Mouse (Mus musculus) lung, postnatal 0 days (tissue): Measurements from ENCODE around the gene Ccdc194. TPM values are rescaled to one million over a fixed set of nuclear protein-coding genes. Genes with fewer than 3 reads are reported as not detected.
A peak's percentile ranks its signal among the peaks of the same experiment; 100 is the strongest.

ENCODE experiments used
- ATAC-seq: fragments of 200-750 bp; cut with Nextera tagmentation; 2 replicates; pipeline ENCODE4 v1.8.0; 2017; ENCODE audit warnings: moderate library complexity
- DNase-seq: peaks from one replicate; pipeline ENCODE4 v3.0.0-alpha.2; 2016; ENCODE audit warnings: low spot score
- H3K27ac ChIP-seq: fragments of 300-500 bp; sonication (generic); 2 replicates; pipeline ENCODE4 v1.5.1; 2014; ENCODE audit warnings: antibody characterized with exemption, mild to moderate bottlenecking, low read length, mixed read lengths
- H3K27me3 ChIP-seq: fragments of 300-500 bp; sonication (generic); replicated peaks from 2 replicates; pipeline ENCODE4 v1.6.1; 2014; ENCODE audit warnings: low read length, mixed read lengths; ENCODE audit not compliant: insufficient read depth
- H3K36me3 ChIP-seq: fragments of 300-500 bp; sonication (generic); 2 replicates; pipeline ENCODE4 v1.6.1; 2014; ENCODE audit warnings: low read length, mixed read lengths; ENCODE audit not compliant: insufficient read depth
- H3K4me1 ChIP-seq: fragments of 300-500 bp; sonication (generic); 2 replicates; pipeline ENCODE4 v1.6.1; 2014; ENCODE audit warnings: antibody characterized with exemption, low read depth, low read length, mixed read lengths; ENCODE audit not compliant: insufficient read depth
- H3K4me2 ChIP-seq: fragments of 300-500 bp; sonication (generic); replicated peaks from 2 replicates; pipeline ENCODE4 v1.6.1; 2014; ENCODE audit warnings: low read depth, mild to moderate bottlenecking, low read length, moderate library complexity, mixed read lengths
- H3K4me3 ChIP-seq: fragments of 300-500 bp; sonication (generic); 2 replicates; pipeline ENCODE4 v1.5.1; 2014; ENCODE audit warnings: low read depth, low read length
- H3K9ac ChIP-seq: fragments of 300-500 bp; sonication (generic); replicated peaks from 2 replicates; pipeline ENCODE4 v1.6.1; 2014; ENCODE audit warnings: low read depth, mild to moderate bottlenecking
- H3K9me3 ChIP-seq: fragments of 300-500 bp; sonication (generic); 2 replicates; pipeline ENCODE4 v1.6.1; 2016; ENCODE audit warnings: low read length, mixed read lengths
- CTCF ChIP-seq: IDR thresholded peaks from 2 replicates; pipeline ENCODE4 v1.5.1; 2016; ENCODE audit warnings: antibody characterized with exemption, mild to moderate bottlenecking
- EP300 ChIP-seq: IDR thresholded peaks from 2 replicates; pipeline ENCODE4 v1.6.1; 2016; ENCODE audit warnings: antibody characterized with exemption, mild to moderate bottlenecking, control low read depth
- WGBS: fragments of 180-500 bp; shearing (Covaris S2); extraction: QIAGEN DNeasy Blood & Tissue Kit; methylation state at CpG from one replicate; pipeline ENCODE4 v1.1.7; 2014; 5-methylcytosine and 5-hydroxymethylcytosine counted together
- polyA plus RNA-seq: library from polyadenylated mRNA; unstranded; fragments of >200 nt; fragmentation: Nextera tagmentation; extraction: Ambion mirVana; gene quantifications from 2 replicates; pipeline ENCODE4 v1.2.1, GENCODE M21; 2015

Gene Ccdc194
- polyA plus RNA-seq, 1 experiment from 2014 or later, result 0.08 TPM

DNA sequence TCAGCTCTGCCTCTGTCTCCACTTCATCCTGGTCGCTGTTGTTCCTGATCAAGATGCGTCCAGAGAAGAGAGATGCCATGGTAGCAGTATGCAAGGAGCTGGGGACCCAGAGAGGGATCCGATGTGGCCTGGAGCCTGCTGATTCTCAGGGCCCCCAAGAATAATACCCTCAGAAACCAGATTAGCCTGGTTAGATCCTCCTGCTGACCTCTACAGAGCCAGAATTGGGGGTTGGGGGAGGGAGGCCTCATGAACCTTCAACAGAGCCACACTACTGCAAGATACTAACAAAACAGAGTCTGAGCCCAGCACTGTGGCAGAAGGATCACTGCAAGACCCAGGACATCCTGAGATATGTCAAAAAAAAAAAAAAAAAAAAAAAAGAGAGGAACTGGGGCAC lies 41.0 kb upstream of the Ccdc194 start, which contains the start of gene Nxnl1:
TSS of gene Nxnl1 (minus strand) at position 101 of the 400 bp plus-strand sequence.
- no peak within 1 kb of the TSS for H3K9ac ChIP-seq
- H3K9me3 ChIP-seq, result no peaks in the 10 kb centered on the region
- peaks cover 9% of the 10 kb centered on the region for H3K27me3 ChIP-seq
- no peak for TF ChIP-seq CTCF
- TF ChIP-seq EP300, result no peak
- H3K4me3 ChIP-seq, result no peak within 1 kb of the TSS
- ATAC-seq, result no peak
- no peak within 1 kb of the TSS for H3K27ac ChIP-seq
- H3K4me2 ChIP-seq, result no peak within 1 kb of the TSS
- peaks cover 13% of the 10 kb centered on the region; the same call in 1 of the 2 replicates for H3K4me1 ChIP-seq
- DNase-seq, result no peak
- 56% methylated on average over 3 of the region's 3 CpGs for WGBS
- no peaks in the 10 kb centered on the region for H3K36me3 ChIP-seq

DNA sequence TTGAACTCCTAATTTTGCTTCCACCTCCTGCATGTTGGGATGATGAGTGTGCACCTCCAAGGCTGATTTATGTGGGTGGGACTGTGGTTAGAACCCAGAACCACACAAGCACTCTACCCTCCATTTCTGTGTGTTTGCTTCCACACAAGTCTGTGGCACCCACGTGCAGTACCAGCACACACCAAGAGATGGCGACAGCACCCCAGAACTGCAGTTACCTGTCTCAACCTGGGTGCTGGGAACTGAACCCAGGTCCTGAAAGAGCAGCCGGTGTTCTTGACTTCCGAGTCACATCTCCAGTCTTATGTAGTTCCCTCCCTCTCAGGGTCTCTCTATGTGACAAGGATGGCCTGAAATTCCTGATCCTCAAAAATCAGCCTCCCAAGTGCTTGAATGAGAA lies 38.5 kb upstream of the Ccdc194 start:
- 82% methylated on average over 4 of the region's 4 CpGs for WGBS
- H3K27ac ChIP-seq, result no peak overlapping the region
- DNase-seq, result no peak
- H3K9ac ChIP-seq, result no peak overlapping the region
- H3K36me3 ChIP-seq, result no peaks in the 10 kb centered on the region
- no peak overlapping the region for H3K4me2 ChIP-seq
- no peak for ATAC-seq
- TF ChIP-seq CTCF (peak; percentile 32), EP300 (no peak)
- H3K4me3 ChIP-seq, result no peak overlapping the region
- H3K27me3 ChIP-seq, result peaks cover 18% of the 10 kb centered on the region
- H3K4me1 ChIP-seq, result peaks cover 11% of the 10 kb centered on the region; the same call in 1 of the 2 replicates
- no peaks in the 10 kb centered on the region for H3K9me3 ChIP-seq

DNA sequence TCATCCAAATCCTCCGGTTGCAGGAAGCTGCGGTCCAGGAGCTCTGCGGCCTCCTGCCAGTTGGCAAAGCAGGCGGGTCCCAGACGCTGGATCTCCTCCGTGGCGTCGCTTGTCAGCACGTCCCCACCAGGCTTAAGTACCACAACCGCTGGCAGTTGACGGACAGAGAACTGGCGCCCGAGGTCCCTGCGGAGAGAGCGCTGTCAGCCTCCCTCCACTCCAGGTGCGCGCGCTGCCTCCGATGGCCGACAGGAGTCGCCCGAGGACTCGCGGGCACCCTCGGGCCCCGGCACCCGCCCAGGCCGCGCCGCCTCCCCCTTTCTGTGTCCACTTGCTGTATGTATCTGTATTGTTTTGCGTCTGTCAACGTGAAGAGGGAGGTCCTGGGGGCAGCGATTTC lies 37.2 kb upstream of the Ccdc194 start:
- Histone ChIP-seq H3K9ac (no peak overlapping the region), H3K27me3 (peaks cover 28% of the 10 kb centered on the region), H3K27ac (no peak overlapping the region), H3K36me3 (no peaks in the 10 kb centered on the region), H3K4me2 (peak overlapping the region; percentile 43), H3K4me3 (no peak overlapping the region), H3K9me3 (no peaks in the 10 kb centered on the region), H3K4me1 (peaks cover 9% of the 10 kb centered on the region; the same call in 1 of the 2 replicates)
- no peak for TF ChIP-seq EP300
- TF ChIP-seq CTCF, result peak; percentile 95
- under 1% methylated on average over 33 of the region's 33 CpGs for WGBS
- DNase-seq (peak; percentile 67), ATAC-seq (peak; percentile 66)

DNA sequence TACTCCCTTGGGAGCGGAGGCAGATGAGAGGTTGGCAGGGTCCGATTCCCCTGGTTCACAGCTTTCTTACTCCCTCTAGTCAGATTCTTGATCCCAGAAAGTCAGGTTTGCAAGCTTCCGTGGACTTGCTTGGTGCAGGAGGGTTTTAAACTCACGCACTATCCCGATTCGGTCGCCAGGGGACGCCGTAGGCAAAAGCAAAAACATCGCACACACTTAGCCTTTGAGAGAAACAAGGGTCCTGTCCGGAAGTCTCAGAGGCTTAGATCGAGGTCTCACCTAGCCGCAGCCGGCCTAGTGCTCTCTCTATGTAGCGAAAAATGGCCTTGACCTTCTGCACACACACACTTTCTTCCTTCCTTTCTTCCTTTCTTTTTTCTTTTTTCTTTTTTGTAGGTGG lies 35.9 kb upstream of the Ccdc194 start:
- Histone ChIP-seq H3K27me3 (peaks cover 31% of the 10 kb centered on the region), H3K9ac (no peak overlapping the region), H3K27ac (no peak overlapping the region), H3K4me2 (no peak overlapping the region), H3K9me3 (no peaks in the 10 kb centered on the region), H3K4me3 (no peak overlapping the region), H3K36me3 (no peaks in the 10 kb centered on the region), H3K4me1 (peaks cover 9% of the 10 kb centered on the region; the same call in 1 of the 2 replicates)
- peak; percentile 49; the same call in 1 of the 2 replicates for ATAC-seq
- peak; percentile 81 for DNase-seq
- 4% methylated on average over 15 of the region's 15 CpGs for WGBS
- TF ChIP-seq CTCF, result peak; percentile 97
- TF ChIP-seq EP300, result no peak

DNA sequence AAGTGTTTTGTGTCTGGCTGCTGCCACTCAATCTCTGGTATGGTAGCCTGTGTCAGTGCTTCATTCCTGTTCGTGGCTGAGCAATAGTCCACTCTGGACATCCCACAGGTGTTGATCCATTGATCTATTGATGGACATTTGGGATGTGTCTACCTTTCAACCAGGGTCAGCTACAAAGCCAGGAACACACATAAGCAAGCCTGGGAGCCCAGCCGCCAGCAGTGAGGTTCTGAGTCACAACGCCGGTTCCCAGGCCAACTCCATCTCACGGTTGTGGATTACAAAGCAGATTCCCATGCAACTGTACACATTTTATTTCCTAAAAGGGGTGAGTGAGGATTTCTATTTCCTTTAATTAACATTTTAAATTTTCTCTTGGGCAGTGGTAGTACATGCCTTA lies 35.3 kb upstream of the Ccdc194 start:
- DNase-seq (no peak), ATAC-seq (no peak)
- Histone ChIP-seq H3K27ac (no peak overlapping the region), H3K9ac (no peak overlapping the region), H3K36me3 (no peaks in the 10 kb centered on the region), H3K4me2 (no peak overlapping the region), H3K4me1 (peaks cover 9% of the 10 kb centered on the region; the same call in 1 of the 2 replicates), H3K27me3 (peaks cover 31% of the 10 kb centered on the region), H3K4me3 (no peak overlapping the region), H3K9me3 (no peaks in the 10 kb centered on the region)
- WGBS, result 86% methylated on average over 5 of the region's 5 CpGs
- TF ChIP-seq CTCF (no peak), EP300 (no peak)

DNA sequence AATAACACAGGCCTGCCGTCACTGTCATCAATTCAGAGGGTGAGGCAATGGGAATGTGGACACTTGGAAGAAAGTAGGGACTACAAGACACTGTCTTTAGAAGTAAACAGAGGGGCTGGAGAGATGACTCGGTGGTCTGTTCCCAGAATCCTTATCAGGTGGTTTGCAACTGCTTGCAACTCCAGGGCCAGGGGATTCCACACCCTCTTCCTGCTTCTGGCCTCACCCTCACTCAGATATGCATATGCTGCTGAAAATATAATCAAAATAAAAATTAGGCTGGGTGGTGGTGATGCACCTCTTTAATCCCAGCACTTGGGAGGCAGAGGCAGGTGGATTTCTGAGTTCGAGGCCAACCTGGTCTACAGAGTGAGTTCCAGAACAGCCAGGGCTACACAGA lies 34.6 kb upstream of the Ccdc194 start:
- TF ChIP-seq CTCF (no peak), EP300 (no peak)
- Histone ChIP-seq H3K27me3 (peaks cover 31% of the 10 kb centered on the region), H3K36me3 (no peaks in the 10 kb centered on the region), H3K4me2 (no peak overlapping the region), H3K4me3 (no peak overlapping the region), H3K9ac (no peak overlapping the region), H3K27ac (no peak overlapping the region), H3K4me1 (peaks cover 9% of the 10 kb centered on the region; the same call in 1 of the 2 replicates), H3K9me3 (no peaks in the 10 kb centered on the region)
- WGBS, result 69% methylated on average over 3 of the region's 3 CpGs
- DNase-seq (no peak), ATAC-seq (no peak)
